Comparison of ENCODE assay signal across 26 mouse cellular contexts in genomic region chr6:140621622-140622021, GRCm38 (mm10). TPM values are rescaled to one million over a fixed set of nuclear protein-coding genes. Genes with fewer than 3 reads are reported as not detected.
DNase-seq lines count a peak whose midpoint lies in the region; ATAC-seq and TF ChIP-seq lines count a peak whose summit lies in the region.
"Had no signal": no experiment of that assay in that cellular context is flagged by ENCODE, and none has a peak within 500 bp of the region (broad histone marks: within the 10 kb centered on the region; RNA-seq: fewer than 3 reads in every experiment).

No protein-coding gene starts in this region.

- peaks cover 30% of the 10 kb centered on the region for H3K79me2 ChIP-seq in C2C12 (ENCODE audit: control insufficient read depth, insufficient read depth)

- no peak overlapping the region for H3K4me3 ChIP-seq in C2C12 (ENCODE audit: insufficient read depth, poor library complexity, severe bottlenecking)
- H3K4me3 ChIP-seq in stomach, postnatal 0 days (ENCODE audit: low read depth, low read length): no peak overlapping the region
- H3K4me3 ChIP-seq: embryonic facial prominence, embryonic 12.5 days; erythroblast, embryonic 14.5 days; hindbrain, embryonic 12.5 days; limb, embryonic 13.5 days; lung, embryonic 15.5 days; midbrain, embryonic 12.5 days; neural tube, embryonic 15.5 days had no signal

- peaks cover 3% of the 10 kb centered on the region; the same call in 1 of the 2 replicates for H3K4me1 ChIP-seq in stomach, postnatal 0 days (replicated peaks; ENCODE audit: control insufficient read depth, insufficient read depth)

- no peak for ATAC-seq in stomach, postnatal 0 days (ENCODE audit: low FRiP score, low TSS enrichment)
- no peak for ATAC-seq in granulocyte monocyte progenitor cell, adult 5-6 weeks (replicated peaks; ENCODE audit: poor library complexity, severe bottlenecking)
- ATAC-seq: forebrain, postnatal 0 days; intestine, embryonic 16.5 days had no signal

- no peak overlapping the region for H3K4me2 ChIP-seq in stomach, postnatal 0 days (replicated peaks; ENCODE audit: low read depth)
- H3K4me2 ChIP-seq: embryonic facial prominence, embryonic 12.5 days; hindbrain, embryonic 12.5 days; liver, embryonic 11.5 days; lung, embryonic 15.5 days; midbrain, embryonic 12.5 days; neural tube, embryonic 15.5 days had no signal

- H3K9ac ChIP-seq in stomach, postnatal 0 days (ENCODE audit: low read length): no peak overlapping the region
- H3K9ac ChIP-seq: embryonic facial prominence, embryonic 12.5 days; forebrain, postnatal 0 days; hindbrain, embryonic 12.5 days; limb, embryonic 13.5 days; lung, embryonic 15.5 days; midbrain, embryonic 12.5 days; neural tube, embryonic 15.5 days had no signal

- peaks cover 24% of the 10 kb centered on the region for H3K79me3 ChIP-seq in C2C12 (ENCODE audit: low read depth)

- no peak for TF ChIP-seq EP300 in stomach, postnatal 0 days (optimal IDR thresholded peaks at IDR 0.05)

- no peaks in the 10 kb centered on the region for H3K27me3 ChIP-seq in C2C12 (ENCODE audit: control insufficient read depth, insufficient read depth, insufficient read length)
- no peaks in the 10 kb centered on the region for H3K27me3 ChIP-seq in stomach, postnatal 0 days (ENCODE audit: control insufficient read depth, insufficient read depth, low read length)
- H3K27me3 ChIP-seq: embryonic facial prominence, embryonic 12.5 days; limb, embryonic 13.5 days; lung, embryonic 15.5 days; neural tube, embryonic 15.5 days had no signal

- H3K9me3 ChIP-seq in stomach, postnatal 0 days (ENCODE audit: control insufficient read depth, low read length): no peaks in the 10 kb centered on the region
- H3K9me3 ChIP-seq: embryonic facial prominence, embryonic 12.5 days; G1E; hindbrain, embryonic 12.5 days; limb, embryonic 13.5 days; lung, embryonic 15.5 days; midbrain, embryonic 12.5 days; neural tube, embryonic 15.5 days had no signal

- WGBS in stomach, postnatal 0 days: 86% methylated on average over 1 of the region's 1 CpGs

- H3ac ChIP-seq in C2C12 (ENCODE audit: control insufficient read depth, insufficient read length, low read depth): no peak overlapping the region

- DNase-seq in 3T3-L1 (ENCODE audit: low read depth, low spot score) (peak; percentile 80), NIH3T3 (ENCODE audit: low read depth) (peak; percentile 57)
- no peak for DNase-seq in stomach, postnatal 0 days (ENCODE audit: low spot score)
- DNase-seq in retina, embryonic 14.5 days (ENCODE audit: low spot score): no peak
- DNase-seq: adrenal gland, postnatal 14 days; cerebellum, adult 11 months; cerebellum, postnatal 36 days; forebrain, postnatal 0 days; gastrocnemius, postnatal 10 days; kidney, adult 8-10 months; kidney, postnatal 10 days; layer of hippocampus, adult 9-11 months; right cerebral cortex, adult 18-20 months; spleen, adult 18-20 months had no signal

- peak overlapping the region; percentile 80 for H3K27ac ChIP-seq in stomach, postnatal 0 days (replicated peaks)
- H3K27ac ChIP-seq: embryonic facial prominence, embryonic 12.5 days; hindbrain, embryonic 12.5 days; limb, embryonic 13.5 days; lung, embryonic 15.5 days; midbrain, embryonic 12.5 days; neural tube, embryonic 15.5 days had no signal

- no peak for TF ChIP-seq CTCF in C2C12 (IDR thresholded peaks at IDR 0.05; ENCODE audit: control insufficient read depth, insufficient read depth, insufficient read length)
- no peak for TF ChIP-seq CTCF in stomach, postnatal 0 days (IDR thresholded peaks at IDR 0.05; ENCODE audit: low read depth)

- H3K36me3 ChIP-seq in C2C12 (ENCODE audit: control insufficient read depth, insufficient read depth): no peaks in the 10 kb centered on the region
- H3K36me3 ChIP-seq in stomach, postnatal 0 days (ENCODE audit: control insufficient read depth, insufficient read depth, low read length): no peaks in the 10 kb centered on the region
- H3K36me3 ChIP-seq: embryonic facial prominence, embryonic 12.5 days; hindbrain, embryonic 12.5 days; limb, embryonic 13.5 days; lung, embryonic 15.5 days; midbrain, embryonic 12.5 days; neural tube, embryonic 15.5 days had no signal

TF ChIP-seq in C2C12, 6 proteins besides CTCF, POLR2A, EP300 and RAD21:
- no peak for TF ChIP-seq MAX (IDR thresholded peaks at IDR 0.05)
- TF ChIP-seq MYOG (IDR thresholded peaks at IDR 0.05; ENCODE audit: control insufficient read depth, extremely low read depth, insufficient read length): no peak
- TF ChIP-seq FOSL1 (IDR thresholded peaks at IDR 0.05; ENCODE audit: insufficient read depth, low read length, poor library complexity, severe bottlenecking): peak; percentile 7
- TF ChIP-seq MYOD1 (IDR thresholded peaks at IDR 0.05; ENCODE audit: control insufficient read depth, insufficient read length, low read depth): peak; percentile 77
- no peak for TF ChIP-seq USF1 (IDR thresholded peaks at IDR 0.05; ENCODE audit: low read depth)
- TF ChIP-seq CEBPB (IDR thresholded peaks at IDR 0.05; ENCODE audit: low read depth): no peak
TF ChIP-seq in C2C12: peak in this region for 2.

RNA-seq across cellular contexts. Expression of gene Aebp2, which starts 0.8 kb away (rescaled TPM):
- polyA plus RNA-seq in C2C12 (2012; fragmentation: generic; extraction: Trizol): 27.1 TPM
- polyA plus RNA-seq in stomach, postnatal 0 days (2015; fragmentation: Nextera tagmentation; extraction: Ambion mirVana): 7.3 and 8.0 TPM in 2 replicates
- 32.0 and 38.7 TPM in 2 replicates for total RNA-seq in granulocyte monocyte progenitor cell, adult 5-6 weeks (2014; fragmentation: Nextera tagmentation)
- 39.4 and 55.3 TPM in 2 replicates for total RNA-seq in granulocyte monocyte progenitor cell, adult 5-6 weeks (2017)

Comparison
In these comparisons a context has a peak if more than half of its experiments do, and no peak if none do; other contexts are left out.
1. DNase-seq: peak in 3T3-L1 (single experiment) and NIH3T3 (single experiment); none in stomach, postnatal 0 days (single experiment) and retina, embryonic 14.5 days (single experiment).